Mouse (Mus musculus): ENCODE measurements around the gene Gse1.

DNA sequence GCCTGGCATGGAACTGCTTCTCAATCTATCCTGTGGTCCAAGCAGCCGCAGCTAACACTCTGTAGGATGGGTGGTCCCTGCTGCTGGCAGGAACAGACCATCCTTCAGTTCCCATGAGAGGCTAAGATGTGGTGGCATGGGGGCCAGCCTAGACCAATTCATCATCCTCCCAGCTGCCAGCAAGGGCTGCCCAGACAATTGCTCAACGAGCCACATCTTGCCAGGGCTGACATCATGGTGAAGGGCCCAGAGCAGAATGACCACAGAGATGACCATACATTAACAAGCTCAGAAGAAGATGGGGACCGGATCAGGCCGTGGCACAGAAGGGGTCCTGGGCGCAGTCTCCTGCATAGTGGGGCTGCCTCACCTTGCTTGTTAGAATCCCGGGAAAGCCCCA lies 382.6 kb downstream of the Gse1 start:
- no peak for TF ChIP-seq CTCF (IDR thresholded peaks at IDR 0.05; ENCODE audit: control insufficient read depth, insufficient read depth, low read length)
- TF ChIP-seq POLR2A (IDR thresholded peaks at IDR 0.05; ENCODE audit: borderline replicate concordance, control insufficient read depth, low read depth, low read length), result no peak
